29 mouse cellular contexts compared by ENCODE assay signal in genomic region chr5:99174608-99175385, GRCm38 (mm10).
A peak's percentile ranks its signal among the peaks of the same experiment; 100 is the strongest.
DNase-seq lines count a peak whose midpoint lies in the region; ATAC-seq lines count a peak whose summit lies in the region.
"Had no signal": no experiment of that assay in that cellular context is flagged by ENCODE, and none has a peak within 500 bp of the region (broad histone marks: within the 10 kb centered on the region; RNA-seq: fewer than 3 reads in every experiment).

No protein-coding gene starts in this region.

- H3K27ac ChIP-seq in embryonic facial prominence, embryonic 11.5 days (replicated peaks; ENCODE audit: low read depth, low read length), result no peak overlapping the region
- no peak overlapping the region for H3K27ac ChIP-seq in embryonic facial prominence, embryonic 10.5 days (replicated peaks)
- H3K27ac ChIP-seq in lung, embryonic 15.5 days, result no peak overlapping the region
- H3K27ac ChIP-seq in limb, embryonic 12.5 days, result no peak overlapping the region
- H3K27ac ChIP-seq: forebrain, embryonic 15.5 days; hindbrain, embryonic 10.5 days; layer of hippocampus, adult 2 months; liver, embryonic 15.5 days; macrophage; midbrain, embryonic 10.5 days; stomach, embryonic 15.5 days had no signal

- H3K4me3 ChIP-seq in embryonic facial prominence, embryonic 11.5 days (ENCODE audit: low read depth, low read length), result no peak overlapping the region
- no peak overlapping the region for H3K4me3 ChIP-seq in embryonic facial prominence, embryonic 10.5 days
- no peak overlapping the region for H3K4me3 ChIP-seq in lung, embryonic 15.5 days
- no peak overlapping the region for H3K4me3 ChIP-seq in limb, embryonic 12.5 days (replicated peaks)
- H3K4me3 ChIP-seq: forebrain, embryonic 15.5 days; heart, embryonic 12.5 days; hindbrain, embryonic 10.5 days; layer of hippocampus, adult 2 months; liver, embryonic 15.5 days; midbrain, embryonic 10.5 days; stomach, embryonic 15.5 days had no signal

- no peaks in the 10 kb centered on the region for H3K36me3 ChIP-seq in embryonic facial prominence, embryonic 11.5 days (replicated peaks; ENCODE audit: control insufficient read depth, insufficient read depth, low read depth, low read length)
- no peaks in the 10 kb centered on the region for H3K36me3 ChIP-seq in embryonic facial prominence, embryonic 10.5 days (replicated peaks)
- no peaks in the 10 kb centered on the region for H3K36me3 ChIP-seq in lung, embryonic 15.5 days
- H3K36me3 ChIP-seq in limb, embryonic 12.5 days, result no peaks in the 10 kb centered on the region
- H3K36me3 ChIP-seq: forebrain, embryonic 15.5 days; heart, embryonic 12.5 days; hindbrain, embryonic 10.5 days; liver, embryonic 15.5 days; midbrain, embryonic 10.5 days; stomach, embryonic 15.5 days had no signal

- no peak overlapping the region for H3K4me2 ChIP-seq in embryonic facial prominence, embryonic 11.5 days (ENCODE audit: low read depth, low read length)
- no peak overlapping the region for H3K4me2 ChIP-seq in lung, embryonic 15.5 days
- no peak overlapping the region for H3K4me2 ChIP-seq in limb, embryonic 12.5 days
- H3K4me2 ChIP-seq: forebrain, embryonic 15.5 days; heart, embryonic 12.5 days; liver, embryonic 15.5 days; stomach, embryonic 15.5 days had no signal

- no peak for ATAC-seq in embryonic facial prominence, embryonic 11.5 days (replicated peaks; ENCODE audit: insufficient number of reproducible peaks, low FRiP score, low TSS enrichment, low read depth)
- ATAC-seq in lung, embryonic 15.5 days (ENCODE audit: borderline replicate concordance, extremely low read depth, low FRiP score, low TSS enrichment), result peak; percentile 66
- ATAC-seq in limb, embryonic 12.5 days (ENCODE audit: insufficient number of reproducible peaks, insufficient read depth, low FRiP score, low TSS enrichment, low read depth), result peak; percentile 75
- ATAC-seq: CD4-positive, CD25-positive, alpha-beta regulatory T cell, adult 4 months; forebrain, embryonic 15.5 days; hindbrain, embryonic 16.5 days; intestine, embryonic 16.5 days had no signal

- no peak overlapping the region for H3K9ac ChIP-seq in embryonic facial prominence, embryonic 11.5 days (replicated peaks; ENCODE audit: low read length)
- H3K9ac ChIP-seq in lung, embryonic 15.5 days, result no peak overlapping the region
- H3K9ac ChIP-seq in limb, embryonic 12.5 days (replicated peaks), result no peak overlapping the region
- H3K9ac ChIP-seq: forebrain, embryonic 15.5 days; heart, embryonic 12.5 days; liver, embryonic 15.5 days; stomach, embryonic 15.5 days had no signal

- no peaks in the 10 kb centered on the region for H3K27me3 ChIP-seq in embryonic facial prominence, embryonic 11.5 days (ENCODE audit: control insufficient read depth, insufficient read depth, low read length)
- no peaks in the 10 kb centered on the region for H3K27me3 ChIP-seq in embryonic facial prominence, embryonic 10.5 days (replicated peaks; ENCODE audit: low read depth, poor library complexity, severe bottlenecking)
- H3K27me3 ChIP-seq in lung, embryonic 15.5 days, result no peaks in the 10 kb centered on the region
- peaks cover 4% of the 10 kb centered on the region; the same call in 1 of the 2 replicates for H3K27me3 ChIP-seq in limb, embryonic 12.5 days
- H3K27me3 ChIP-seq: forebrain, embryonic 15.5 days; heart, embryonic 12.5 days; liver, embryonic 15.5 days; stomach, embryonic 15.5 days had no signal

- WGBS in embryonic facial prominence, embryonic 11.5 days, result 60% methylated on average over 8 of the region's 8 CpGs
- WGBS in embryonic facial prominence, embryonic 10.5 days, result 73% methylated on average over 8 of the region's 8 CpGs
- 24% methylated on average over 8 of the region's 8 CpGs for WGBS in lung, embryonic 15.5 days
- 22% methylated on average over 8 of the region's 8 CpGs for WGBS in limb, embryonic 12.5 days

- H3K9me3 ChIP-seq in embryonic facial prominence, embryonic 11.5 days (replicated peaks; ENCODE audit: control insufficient read depth, low read length), result no peaks in the 10 kb centered on the region
- no peaks in the 10 kb centered on the region for H3K9me3 ChIP-seq in embryonic facial prominence, embryonic 10.5 days
- no peaks in the 10 kb centered on the region for H3K9me3 ChIP-seq in lung, embryonic 15.5 days
- H3K9me3 ChIP-seq in limb, embryonic 12.5 days, result peaks cover 9% of the 10 kb centered on the region; the same call in 1 of the 2 replicates
- H3K9me3 ChIP-seq: forebrain, embryonic 15.5 days; liver, embryonic 15.5 days; stomach, embryonic 15.5 days had no signal

- H3K4me1 ChIP-seq in embryonic facial prominence, embryonic 11.5 days (ENCODE audit: control insufficient read depth, insufficient read depth, low read length), result no peaks in the 10 kb centered on the region
- H3K4me1 ChIP-seq in embryonic facial prominence, embryonic 10.5 days, result peaks cover 8% of the 10 kb centered on the region; the same call in 1 of the 2 replicates
- H3K4me1 ChIP-seq in lung, embryonic 15.5 days, result peaks cover 9% of the 10 kb centered on the region; the same call in 1 of the 2 replicates
- peaks cover 15% of the 10 kb centered on the region for H3K4me1 ChIP-seq in limb, embryonic 12.5 days (replicated peaks)
- H3K4me1 ChIP-seq: forebrain, embryonic 15.5 days; heart, embryonic 12.5 days; hindbrain, embryonic 10.5 days; liver, embryonic 15.5 days; midbrain, embryonic 10.5 days; stomach, embryonic 15.5 days had no signal

- DNase-seq in embryonic facial prominence, embryonic 11.5 days (ENCODE audit: low spot score), result peak; percentile 30
- DNase-seq in embryonic facial prominence, embryonic 10.5 days (ENCODE audit: low spot score), result no peak
- DNase-seq in lung, postnatal 36 days, result no peak
- peak; percentile 24 for DNase-seq in embryo, embryonic 11.5 days (ENCODE audit: low read depth, low spot score)
- DNase-seq in urinary bladder, postnatal 4 days (ENCODE audit: low spot score in 2 of 2), result no peak
- no peak for DNase-seq in spleen, postnatal 4 days (ENCODE audit: low spot score in 2 of 2)
- DNase-seq: adrenal gland, postnatal 14 days; cerebellum, adult 8-10 months; cerebellum, postnatal 36 days; gastrocnemius, postnatal 14 days; heart, adult 11 months; heart, postnatal 10 days; kidney, postnatal 14 days; liver; retina, postnatal 1 day; thymus, postnatal 25 days had no signal

Comparison
In these comparisons a context has a peak if more than half of its experiments do, and no peak if none do; other contexts are left out.
1. DNase-seq: peak in embryonic facial prominence, embryonic 11.5 days (single experiment) and embryo, embryonic 11.5 days (single experiment); none in embryonic facial prominence, embryonic 10.5 days (single experiment), lung, postnatal 36 days (single experiment), urinary bladder, postnatal 4 days (0 of 2) and spleen, postnatal 4 days (0 of 2).